Mouse (Mus musculus): ENCODE measurements around the gene Mycbp. TPM values are rescaled to one million over a fixed set of nuclear protein-coding genes. Genes with fewer than 3 reads are reported as not detected.
A peak's percentile ranks its signal among the peaks of the same experiment; 100 is the strongest.

Gene Mycbp
- 47.0 and 49.5 TPM in 2 replicates for polyA plus RNA-seq (2016; fragmentation: Nextera tagmentation; extraction: Ambion mirVana)

DNA sequence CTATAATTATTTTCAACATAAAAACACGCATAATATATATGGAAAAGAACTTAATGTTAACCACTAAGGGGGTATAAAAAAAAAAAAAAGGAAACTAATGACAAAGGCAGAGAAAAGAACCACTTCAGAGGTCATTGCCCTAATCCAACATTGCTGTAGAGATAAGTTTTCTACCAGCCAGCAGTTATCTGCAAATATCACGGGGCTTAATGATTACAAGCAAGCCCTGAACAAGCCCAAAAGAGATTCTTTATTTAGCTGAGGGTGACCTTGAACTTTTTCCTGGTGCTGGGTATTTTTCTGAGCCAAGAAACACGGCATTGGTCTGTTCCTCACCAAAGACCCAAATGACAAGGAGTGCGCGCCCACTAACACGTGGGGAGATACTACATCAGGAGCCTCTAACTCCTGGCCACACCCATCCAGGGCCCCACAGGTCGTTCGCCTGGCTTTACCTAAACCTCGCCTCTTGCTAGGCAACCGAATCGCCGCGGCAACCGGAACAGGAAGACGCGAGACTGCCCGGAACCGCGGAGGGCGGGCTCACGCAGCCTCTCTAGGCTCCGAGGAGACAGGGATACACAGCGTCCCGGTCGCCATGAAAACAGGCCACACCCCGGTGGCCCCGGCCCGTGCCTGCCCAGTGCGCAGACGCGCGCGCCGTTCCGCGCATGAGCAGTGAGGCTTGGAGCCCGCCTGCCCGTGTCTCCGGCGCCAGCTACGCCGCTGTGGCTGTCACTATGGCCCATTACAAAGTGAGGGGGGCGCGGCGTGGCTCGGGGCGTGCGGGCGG is at the start of gene Mycbp:
TSS of gene Mycbp (plus strand) at position 500 of the 793 bp plus-strand sequence.
- 2% methylated on average over 47 of the region's 49 CpGs for WGBS
- peak; percentile 100 for ATAC-seq (ENCODE audit: low FRiP score, low read depth)
- H3K4me1 ChIP-seq, result peaks cover 9% of the 10 kb centered on the region
- H3K4me3 ChIP-seq, result peak within 1 kb of the TSS; percentile 79
- no peaks in the 10 kb centered on the region for H3K9me3 ChIP-seq
- H3K36me3 ChIP-seq, result 0 out of 2 replicates have a peak, but pooled peaks cover 6% of the 10 kb centered on the region
- no peaks in the 10 kb centered on the region for H3K27me3 ChIP-seq (replicated peaks)
- peak within 1 kb of the TSS; percentile 96 for H3K4me2 ChIP-seq (replicated peaks)
- peak within 1 kb of the TSS; percentile 77 for H3K9ac ChIP-seq
- H3K27ac ChIP-seq, result no peak within 1 kb of the TSS

DNA sequence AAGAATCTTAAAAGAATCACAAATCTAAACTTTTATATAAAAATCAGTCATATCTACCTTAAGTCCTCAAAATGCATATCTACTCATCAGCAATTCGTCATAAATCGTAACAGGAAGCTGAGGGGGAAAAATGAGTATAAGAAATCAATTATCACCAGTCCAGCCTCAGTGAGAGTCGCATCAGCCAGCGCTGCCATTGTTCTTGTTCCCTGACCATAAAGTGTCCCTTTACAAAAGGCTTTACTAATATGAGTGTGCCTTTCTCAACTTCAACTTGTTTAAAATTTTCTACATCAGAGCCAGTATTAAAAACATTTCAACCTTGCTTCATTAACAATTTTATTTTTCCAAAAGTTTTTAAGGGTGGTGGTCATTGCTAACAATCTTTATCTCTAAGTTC is 47.7 kb upstream of the Mycbp start:
- ATAC-seq (ENCODE audit: low FRiP score, low read depth), result no peak
- no peak overlapping the region for H3K4me3 ChIP-seq
- no peaks in the 10 kb centered on the region for H3K4me1 ChIP-seq
- no peaks in the 10 kb centered on the region for H3K27me3 ChIP-seq (replicated peaks)
- 66% methylated on average over 4 of the region's 4 CpGs for WGBS
- H3K36me3 ChIP-seq, result no peaks in the 10 kb centered on the region
- no peaks in the 10 kb centered on the region for H3K9me3 ChIP-seq
- no peak overlapping the region for H3K27ac ChIP-seq
- H3K4me2 ChIP-seq (replicated peaks), result no peak overlapping the region
- no peak overlapping the region for H3K9ac ChIP-seq

DNA sequence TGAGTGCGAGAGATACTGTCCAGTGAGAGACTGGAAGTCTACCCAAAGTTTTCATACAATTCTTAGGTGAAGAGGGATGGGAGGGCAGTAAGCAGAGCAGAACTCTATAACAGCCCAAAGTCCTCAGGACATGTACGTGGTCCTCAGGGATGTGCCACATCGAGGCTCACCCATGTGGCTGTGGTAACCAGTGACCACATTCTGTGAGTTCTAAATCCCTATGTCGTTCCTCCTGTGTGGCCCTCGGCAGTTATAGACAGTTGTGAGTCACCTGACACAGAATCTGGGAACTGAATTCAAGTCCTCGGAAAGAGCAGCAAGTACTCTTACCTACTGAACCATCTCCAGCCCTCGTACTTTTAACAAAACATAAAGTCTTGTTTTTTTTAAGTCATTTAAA is 46.5 kb upstream of the Mycbp start:
- no peaks in the 10 kb centered on the region for H3K4me1 ChIP-seq

DNA sequence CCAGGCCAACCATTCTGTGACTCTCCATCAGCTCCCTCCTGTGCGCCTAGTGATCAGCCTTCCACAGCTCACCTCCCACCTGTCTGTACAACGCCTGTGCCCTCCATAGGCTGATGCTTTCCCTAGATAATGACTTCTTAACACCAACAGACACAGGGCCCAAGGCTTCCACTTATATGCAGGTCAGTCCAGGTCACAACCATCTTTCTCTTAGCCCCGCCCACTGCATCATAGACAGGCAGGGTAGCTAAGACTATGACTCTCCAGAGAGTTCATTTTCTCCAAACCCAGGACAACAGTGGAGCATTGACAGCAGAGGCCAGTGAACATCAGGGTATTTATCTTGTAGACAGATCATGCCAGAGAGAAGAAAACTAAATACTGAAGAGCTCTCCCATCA is 45.3 kb upstream of the Mycbp start, which contains the start of gene 4933427I04Rik:
TSS of gene 4933427I04Rik (plus strand) at position 301 of the 400 bp plus-strand sequence.
- H3K36me3 ChIP-seq, result no peaks in the 10 kb centered on the region
- WGBS, result 78% methylated on average over 3 of the region's 3 CpGs
- no peak within 1 kb of the TSS for H3K4me2 ChIP-seq (replicated peaks)
- no peak for ATAC-seq (ENCODE audit: low FRiP score, low read depth)
- H3K9me3 ChIP-seq, result no peaks in the 10 kb centered on the region
- no peaks in the 10 kb centered on the region for H3K27me3 ChIP-seq (replicated peaks)
- no peak within 1 kb of the TSS for H3K4me3 ChIP-seq
- no peaks in the 10 kb centered on the region for H3K4me1 ChIP-seq
- no peak within 1 kb of the TSS for H3K9ac ChIP-seq
- H3K27ac ChIP-seq, result no peak within 1 kb of the TSS

More for the DNA sequence above, 46.5 kb upstream of the Mycbp start:
- H3K4me2 ChIP-seq (replicated peaks), result no peak overlapping the region
- H3K27me3 ChIP-seq (replicated peaks), result no peaks in the 10 kb centered on the region
- no peak overlapping the region for H3K4me3 ChIP-seq
- ATAC-seq (ENCODE audit: low FRiP score, low read depth), result no peak
- H3K27ac ChIP-seq, result no peak overlapping the region
- WGBS, result 89% methylated on average over 7 of the region's 7 CpGs
- H3K36me3 ChIP-seq, result no peaks in the 10 kb centered on the region
- H3K9me3 ChIP-seq, result no peaks in the 10 kb centered on the region
- no peak overlapping the region for H3K9ac ChIP-seq

DNA sequence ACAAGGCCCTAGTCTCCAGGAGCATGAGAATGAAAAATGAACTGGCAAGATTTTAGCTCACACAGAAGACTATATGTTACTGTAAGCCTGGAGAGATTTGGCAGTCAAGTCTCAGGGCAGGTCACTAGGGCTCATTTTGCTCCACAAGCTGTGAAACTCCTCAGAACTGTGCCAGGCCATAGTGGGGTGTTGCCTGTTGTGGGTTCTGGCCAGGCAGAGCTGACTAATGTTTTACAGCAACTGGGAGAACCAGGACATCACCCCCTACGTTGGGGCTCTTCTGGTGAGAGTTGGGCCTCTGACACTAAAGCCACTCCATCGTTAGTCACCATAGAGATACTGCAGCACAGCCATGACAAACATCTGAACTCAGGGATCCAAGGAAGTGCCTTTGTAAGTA is 44.8 kb upstream of the Mycbp start:
- no peak overlapping the region for H3K4me2 ChIP-seq (replicated peaks)
- WGBS, result 58% methylated on average over 2 of the region's 2 CpGs
- H3K4me3 ChIP-seq, result no peak overlapping the region
- no peaks in the 10 kb centered on the region for H3K4me1 ChIP-seq
- H3K27ac ChIP-seq, result no peak overlapping the region
- H3K9me3 ChIP-seq, result no peaks in the 10 kb centered on the region
- H3K27me3 ChIP-seq (replicated peaks), result no peaks in the 10 kb centered on the region
- H3K9ac ChIP-seq, result no peak overlapping the region
- ATAC-seq (ENCODE audit: low FRiP score, low read depth), result no peak
- no peaks in the 10 kb centered on the region for H3K36me3 ChIP-seq

DNA sequence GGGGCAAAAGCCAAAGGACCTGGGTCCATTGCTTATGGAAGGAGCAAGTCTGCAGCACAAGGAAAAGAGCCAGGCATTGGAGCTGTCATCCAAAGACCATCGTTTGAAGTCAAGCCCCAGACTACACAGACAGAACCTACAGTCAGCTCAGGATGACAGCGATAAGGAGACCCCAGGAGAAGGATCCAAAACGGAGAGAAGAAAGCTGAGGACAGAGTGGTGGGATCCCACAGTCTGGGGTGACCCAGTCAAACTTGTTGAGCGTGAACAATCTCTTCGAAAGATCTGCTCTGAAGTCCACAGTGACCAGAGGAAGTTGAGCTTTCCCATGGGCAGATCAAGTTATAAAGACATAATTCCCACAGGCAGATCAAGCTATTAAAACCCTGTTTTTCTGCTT is 44.0 kb upstream of the Mycbp start:
- H3K4me2 ChIP-seq (replicated peaks), result no peak overlapping the region
- H3K9ac ChIP-seq, result no peak overlapping the region
- H3K4me3 ChIP-seq, result no peak overlapping the region
- WGBS, result 86% methylated on average over 5 of the region's 5 CpGs
- ATAC-seq (ENCODE audit: low FRiP score, low read depth), result no peak
- no peaks in the 10 kb centered on the region for H3K4me1 ChIP-seq
- H3K36me3 ChIP-seq, result no peaks in the 10 kb centered on the region
- H3K27ac ChIP-seq, result no peak overlapping the region
- no peaks in the 10 kb centered on the region for H3K9me3 ChIP-seq
- H3K27me3 ChIP-seq (replicated peaks), result no peaks in the 10 kb centered on the region

DNA sequence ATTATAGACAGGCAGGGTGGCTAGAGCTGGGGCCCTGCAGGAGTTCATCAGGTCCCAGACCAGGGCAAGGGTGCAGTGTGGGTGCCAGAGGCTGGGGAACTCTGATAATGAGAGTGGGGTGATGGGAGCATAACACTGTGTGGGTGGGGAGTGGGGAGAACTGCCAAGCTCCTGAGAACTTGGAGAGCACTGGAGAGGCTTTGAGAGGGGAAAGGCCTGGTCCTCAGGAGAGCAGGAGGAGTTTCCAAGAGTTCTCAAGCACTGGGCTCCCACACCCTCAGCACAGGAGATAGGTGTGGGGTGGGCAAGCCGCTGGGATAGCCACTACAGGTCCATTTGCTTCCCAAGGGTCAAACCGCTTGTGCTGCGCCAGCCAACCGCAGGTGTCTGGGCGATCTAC is 10.9 kb upstream of the Mycbp start:
- H3K36me3 ChIP-seq, result no peaks in the 10 kb centered on the region
- no peak for ATAC-seq (ENCODE audit: low FRiP score, low read depth)
- H3K27me3 ChIP-seq (replicated peaks), result no peaks in the 10 kb centered on the region
- no peaks in the 10 kb centered on the region for H3K9me3 ChIP-seq
- 93% methylated on average over 5 of the region's 5 CpGs for WGBS
- H3K4me1 ChIP-seq, result no peaks in the 10 kb centered on the region
- no peak overlapping the region for H3K4me2 ChIP-seq (replicated peaks)
- no peak overlapping the region for H3K4me3 ChIP-seq
- H3K9ac ChIP-seq, result no peak overlapping the region
- no peak overlapping the region for H3K27ac ChIP-seq

DNA sequence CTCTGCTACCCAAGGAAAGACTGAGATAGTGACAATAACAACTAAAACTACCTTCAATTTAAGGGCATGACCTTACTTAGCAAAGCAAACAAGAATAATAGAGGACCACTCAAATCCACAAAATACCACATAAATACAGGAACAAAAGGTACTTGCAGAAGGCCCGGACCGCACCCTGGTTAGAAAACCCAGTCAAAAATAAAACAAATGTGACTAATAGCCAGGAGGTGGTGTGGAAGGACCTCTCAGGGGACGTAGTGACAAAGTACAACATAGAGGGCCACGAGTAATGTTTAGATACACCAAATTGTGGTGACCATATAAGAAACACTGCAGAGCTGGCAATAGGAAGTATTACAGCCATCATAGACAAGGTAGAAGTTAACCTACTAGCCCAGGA is 10.3 kb upstream of the Mycbp start:
- no peak overlapping the region for H3K9ac ChIP-seq
- no peaks in the 10 kb centered on the region for H3K4me1 ChIP-seq
- no peaks in the 10 kb centered on the region for H3K36me3 ChIP-seq
- no peak overlapping the region for H3K27ac ChIP-seq
- no peaks in the 10 kb centered on the region for H3K27me3 ChIP-seq (replicated peaks)
- H3K4me3 ChIP-seq, result no peak overlapping the region
- H3K4me2 ChIP-seq (replicated peaks), result no peak overlapping the region
- ATAC-seq (ENCODE audit: low FRiP score, low read depth), result no peak
- WGBS, result 89% methylated on average over 4 of the region's 4 CpGs
- no peaks in the 10 kb centered on the region for H3K9me3 ChIP-seq

DNA sequence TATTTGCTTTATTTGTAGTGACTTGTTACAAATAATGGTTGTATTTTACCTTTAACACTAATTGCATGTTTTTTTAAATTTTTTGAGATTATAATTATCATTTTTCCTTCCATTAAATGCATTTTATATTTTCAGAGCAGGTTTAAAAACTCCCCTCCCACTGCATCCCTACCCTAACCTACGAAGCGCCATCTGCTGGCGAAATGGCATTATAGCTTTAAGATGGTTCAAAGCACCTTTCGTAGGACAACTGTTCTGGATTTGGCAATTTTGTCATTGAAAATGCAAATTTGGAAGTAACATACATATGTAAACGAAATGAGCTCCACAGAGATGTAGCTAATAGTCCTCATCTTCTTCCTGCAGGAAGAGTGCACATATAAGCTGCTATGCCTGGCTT is 5.9 kb upstream of the Mycbp start:
- Histone ChIP-seq H3K9ac (no peak overlapping the region), H3K4me3 (no peak overlapping the region), H3K4me2 (replicated peaks) (no peak overlapping the region), H3K27ac (no peak overlapping the region), H3K27me3 (replicated peaks) (no peaks in the 10 kb centered on the region), H3K4me1 (no peaks in the 10 kb centered on the region), H3K9me3 (no peaks in the 10 kb centered on the region), H3K36me3 (no peaks in the 10 kb centered on the region)
- ATAC-seq (ENCODE audit: low FRiP score, low read depth), result no peak
- WGBS, result 13% methylated on average over 5 of the region's 5 CpGs

DNA sequence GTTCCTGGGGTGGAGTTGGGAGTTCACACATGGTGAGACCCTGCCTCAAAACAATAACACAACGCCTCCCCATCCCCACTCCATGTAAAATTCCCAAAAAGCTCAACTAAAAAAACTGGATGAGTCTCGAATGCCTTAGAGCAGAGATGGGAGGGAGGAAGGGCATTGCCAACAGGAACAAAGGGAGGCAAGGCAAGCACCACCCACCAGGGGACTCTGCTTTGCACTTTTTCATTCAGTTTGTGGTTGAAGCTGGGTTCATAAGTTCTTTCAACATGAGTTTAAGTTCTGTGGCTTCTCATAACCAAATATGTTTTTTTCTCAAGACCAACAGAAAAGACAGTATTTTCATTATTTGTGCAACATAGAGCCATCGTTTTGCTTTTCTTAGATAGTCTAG is 1.2 kb upstream of the Mycbp start:
- 79% methylated on average over 3 of the region's 3 CpGs for WGBS
- no peaks in the 10 kb centered on the region for H3K9me3 ChIP-seq
- no peak overlapping the region for H3K4me3 ChIP-seq
- H3K36me3 ChIP-seq, result no peaks in the 10 kb centered on the region
- ATAC-seq (ENCODE audit: low FRiP score, low read depth), result no peak
- no peaks in the 10 kb centered on the region for H3K27me3 ChIP-seq (replicated peaks)
- H3K9ac ChIP-seq, result no peak overlapping the region
- no peak overlapping the region for H3K27ac ChIP-seq
- H3K4me1 ChIP-seq, result peaks cover 9% of the 10 kb centered on the region
- no peak overlapping the region for H3K4me2 ChIP-seq (replicated peaks)

DNA sequence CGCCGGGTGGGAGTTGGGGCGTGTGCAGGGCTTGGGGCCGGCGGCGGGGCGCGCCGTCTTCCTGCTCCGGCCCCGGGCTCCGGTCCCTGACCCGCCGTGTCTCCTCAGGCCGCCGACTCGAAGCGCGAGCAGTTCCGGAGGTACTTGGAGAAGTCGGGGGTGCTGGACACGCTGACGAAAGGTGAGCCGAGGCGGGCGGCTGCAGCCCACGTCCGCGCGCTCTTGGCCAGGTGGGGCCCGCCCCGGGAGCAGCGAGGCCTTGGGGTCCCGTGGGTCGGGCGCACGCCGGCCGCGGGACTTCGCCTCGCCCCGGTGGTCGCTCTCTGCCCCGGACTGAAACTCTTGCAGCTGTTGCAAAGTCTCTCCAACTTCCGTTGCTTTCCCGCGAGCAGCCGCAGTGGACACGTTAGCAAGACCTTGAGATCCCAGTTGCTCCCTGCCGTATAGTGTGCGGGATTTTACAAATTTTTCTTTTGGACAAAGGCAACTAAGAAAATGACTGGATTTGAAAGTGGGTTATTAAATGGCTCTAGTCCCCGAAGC is 565 bp downstream of the Mycbp start:
- Histone ChIP-seq H3K27ac (no peak overlapping the region), H3K9me3 (no peaks in the 10 kb centered on the region), H3K9ac (peak overlapping the region; percentile 77), H3K36me3 (0 out of 2 replicates have a peak, but pooled peaks cover 6% of the 10 kb centered on the region), H3K4me3 (peak overlapping the region; percentile 79), H3K27me3 (replicated peaks) (no peaks in the 10 kb centered on the region), H3K4me2 (replicated peaks) (peak overlapping the region; percentile 96), H3K4me1 (peaks cover 9% of the 10 kb centered on the region)
- peak; percentile 67 for ATAC-seq (ENCODE audit: low FRiP score, low read depth)
- WGBS, result under 1% methylated on average over 50 of the region's 53 CpGs

DNA sequence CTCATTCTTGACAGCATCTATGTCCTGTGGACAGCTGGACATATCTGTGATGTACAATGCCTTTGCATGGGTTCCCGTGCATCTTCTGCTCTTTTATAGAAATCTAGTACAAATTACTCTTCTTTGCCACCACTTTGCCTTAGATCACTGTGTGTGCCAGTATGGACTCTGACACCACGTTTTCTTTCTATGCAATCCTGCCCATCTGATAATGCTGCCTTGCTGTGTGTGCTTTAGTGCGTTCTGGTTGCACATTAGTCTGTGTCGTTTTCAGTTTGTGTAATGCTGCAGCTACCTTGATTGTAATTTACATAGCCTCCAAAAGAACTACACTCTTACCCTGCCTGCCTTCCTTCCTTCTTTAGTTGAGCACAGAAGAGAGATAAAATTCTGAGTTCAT is 6.9 kb downstream of the Mycbp start:
- peaks cover 15% of the 10 kb centered on the region for H3K36me3 ChIP-seq
- no peak for ATAC-seq (ENCODE audit: low FRiP score, low read depth)

DNA sequence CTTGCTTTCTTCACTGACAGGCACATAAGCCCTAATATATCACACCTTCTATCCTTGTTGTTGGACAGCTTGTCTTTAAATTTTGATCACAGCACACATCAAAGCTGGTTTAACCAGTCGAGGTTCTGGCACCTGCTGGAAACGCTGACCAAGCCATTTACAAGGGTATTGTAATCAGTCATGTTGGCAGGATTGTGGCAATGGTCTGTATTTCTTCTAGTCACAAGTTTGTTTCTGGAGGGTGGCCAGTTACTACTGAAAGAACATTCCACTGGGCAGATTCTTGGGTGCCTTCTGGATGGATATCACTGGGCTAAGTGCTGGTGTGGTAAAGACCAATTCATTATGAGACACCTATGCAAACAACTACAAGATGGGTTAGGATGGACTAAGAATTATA is 7.8 kb downstream of the Mycbp start:
- H3K9me3 ChIP-seq, result no peaks in the 10 kb centered on the region
- no peak overlapping the region for H3K4me2 ChIP-seq (replicated peaks)
- no peak for ATAC-seq (ENCODE audit: low FRiP score, low read depth)
- WGBS, result 78% methylated on average over 2 of the region's 2 CpGs
- H3K36me3 ChIP-seq, result peaks cover 15% of the 10 kb centered on the region
- H3K27ac ChIP-seq, result no peak overlapping the region
- H3K4me1 ChIP-seq, result peaks cover 7% of the 10 kb centered on the region
- no peak overlapping the region for H3K4me3 ChIP-seq
- H3K27me3 ChIP-seq (replicated peaks), result no peaks in the 10 kb centered on the region
- H3K9ac ChIP-seq, result no peak overlapping the region

More for the DNA sequence above, 6.9 kb downstream of the Mycbp start:
- H3K9ac ChIP-seq, result no peak overlapping the region
- WGBS, result 89% methylated on average over 4 of the region's 4 CpGs
- no peak overlapping the region for H3K4me2 ChIP-seq (replicated peaks)
- peaks cover 7% of the 10 kb centered on the region for H3K4me1 ChIP-seq
- H3K4me3 ChIP-seq, result no peak overlapping the region
- H3K27me3 ChIP-seq (replicated peaks), result no peaks in the 10 kb centered on the region
- no peaks in the 10 kb centered on the region for H3K9me3 ChIP-seq
- no peak overlapping the region for H3K27ac ChIP-seq
